Mouse (Mus musculus) cortical plate, adult 2 months (tissue): ENCODE measurements around the gene Olfr718-ps1. TPM values are rescaled to one million over a fixed set of nuclear protein-coding genes. Genes with fewer than 3 reads are reported as not detected.
"Not testable (repeated sequence)": the region's sequence is repeated elsewhere in the genome, so short reads cannot be mapped to it uniquely, and the experiment has no call there.

ENCODE experiments used
- H3K27ac ChIP-seq: fragments of 200-500 bp; 2 replicates; pipeline ENCODE4 v1.5.1; 2012; ENCODE audit warnings: low read length, control low read depth, inconsistent platforms; ENCODE audit not compliant: insufficient read depth
- H3K4me1 ChIP-seq: fragments of 200-500 bp; 2 replicates; pipeline ENCODE4 v1.6.1; 2011; ENCODE audit warnings: low read length; ENCODE audit not compliant: control insufficient read depth, insufficient read depth
- H3K4me3 ChIP-seq: fragments of 200-500 bp; 2 replicates; pipeline ENCODE4 v1.5.1; 2011; ENCODE audit warnings: mild to moderate bottlenecking, low read length, control low read depth; ENCODE audit not compliant: insufficient read depth
- CTCF ChIP-seq: fragments of 200-500 bp; IDR thresholded peaks from 2 replicates; pipeline ENCODE4 v1.5.1; 2011; ENCODE audit warnings: mild to moderate bottlenecking, control low read depth, low read length; ENCODE audit not compliant: insufficient read depth; ENCODE audit errors: extremely low read depth
- POLR2A ChIP-seq: fragments of 200-500 bp; IDR thresholded peaks from 2 replicates; pipeline ENCODE4 v1.6.1; 2011; ENCODE audit warnings: mild to moderate bottlenecking, low read length, control low read depth; ENCODE audit not compliant: insufficient read depth; ENCODE audit errors: extremely low read depth
- polyA plus RNA-seq: library from polyadenylated mRNA; depleted of rRNA; stranded (reverse); fragments of >200 nt; gene quantifications from 2 replicates; pipeline ENCODE4 v1.2.3, GENCODE M21; 2012

The Olfr718-ps1 gene
- polyA plus RNA-seq, 1 experiment, result not detected

GRCm38 (mm10) chr5:143165508-143166070, 18.2 kb upstream of the Olfr718-ps1 start:
- H3K27ac ChIP-seq, result no peak overlapping the region
- H3K4me1 ChIP-seq, result no peaks in the 10 kb centered on the region
- TF ChIP-seq CTCF (no peak), POLR2A (no peak)
- no peak overlapping the region for H3K4me3 ChIP-seq

- Histone ChIP-seq H3K4me1 (no peaks in the 10 kb centered on the region), H3K27ac (no peak overlapping the region), H3K4me3 (no peak overlapping the region)
- TF ChIP-seq CTCF (no peak), POLR2A (no peak)
Observed at GRCm38 (mm10) chr5:143155534-143155933, 8.2 kb upstream of the Olfr718-ps1 start.

GRCm38 (mm10) chr5:143153756-143154155, 6.4 kb upstream of the Olfr718-ps1 start:
- Histone ChIP-seq H3K4me3 (no peak overlapping the region), H3K4me1 (no peaks in the 10 kb centered on the region), H3K27ac (no peak overlapping the region)
- TF ChIP-seq CTCF (no peak), POLR2A (no peak)

DNA sequence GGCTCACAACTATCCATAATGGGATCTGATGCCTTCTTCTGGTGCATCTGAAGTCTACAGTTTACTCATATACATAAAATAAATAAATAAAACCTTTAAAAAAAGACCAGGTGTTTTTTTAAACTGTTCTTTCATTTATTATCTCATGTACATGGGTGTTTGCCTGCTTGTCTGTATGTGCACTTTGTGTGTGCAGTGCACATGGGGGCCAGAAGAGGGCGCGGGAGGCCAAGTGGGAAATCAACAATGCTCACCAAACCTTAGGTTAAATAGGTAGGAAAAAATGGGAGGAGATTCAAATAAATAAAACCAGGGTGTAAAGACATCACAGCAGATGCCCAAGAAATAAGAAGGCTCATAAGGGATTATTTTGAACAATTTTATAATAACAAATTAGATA, 2.7 kb upstream of the Olfr718-ps1 start:
- TF ChIP-seq POLR2A, result no peak
- no peak for TF ChIP-seq CTCF
- no peak overlapping the region for H3K27ac ChIP-seq
- no peak overlapping the region for H3K4me3 ChIP-seq
- H3K4me1 ChIP-seq, result no peaks in the 10 kb centered on the region

DNA sequence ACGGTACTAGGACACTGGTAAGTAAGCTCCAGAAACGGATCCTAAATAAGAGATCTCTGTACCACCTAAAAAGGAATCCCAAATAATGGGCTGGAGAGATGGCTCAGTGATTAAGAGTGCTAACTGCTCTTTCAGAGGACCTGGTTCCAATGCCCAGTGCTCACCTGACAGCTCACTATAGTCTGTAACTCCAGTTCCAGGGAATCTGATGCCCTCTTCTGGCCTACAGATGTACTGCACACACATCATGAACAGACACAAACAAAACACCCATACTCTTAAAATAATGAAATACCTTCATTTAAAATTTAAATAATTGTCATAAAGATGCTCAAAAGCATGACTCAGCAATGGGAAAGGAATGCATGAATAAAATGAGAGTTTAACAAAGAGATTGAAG, 2.2 kb upstream of the Olfr718-ps1 start:
- TF ChIP-seq CTCF (no peak), POLR2A (no peak)
- H3K4me1 ChIP-seq, result no peaks in the 10 kb centered on the region
- H3K27ac ChIP-seq, result no peak overlapping the region
- H3K4me3 ChIP-seq, result no peak overlapping the region

DNA sequence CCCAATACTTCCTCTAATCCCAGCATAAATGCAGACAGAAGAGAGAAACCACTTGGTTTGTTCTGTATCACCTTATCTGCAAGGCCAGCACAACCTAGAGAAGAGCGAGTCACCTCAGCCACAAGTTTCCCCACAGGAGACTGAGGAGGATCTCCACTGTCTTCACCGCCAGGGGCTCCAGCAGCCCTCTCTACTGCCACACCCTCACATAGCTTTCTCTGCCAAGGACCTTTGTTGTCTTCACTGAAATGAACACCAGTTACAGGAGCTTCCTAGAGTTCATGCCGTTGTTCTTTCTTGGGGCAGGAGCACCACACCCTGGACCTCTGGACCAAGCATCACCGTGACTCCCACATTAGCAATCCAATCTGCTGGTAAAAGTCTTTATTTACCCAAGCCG, 1.3 kb upstream of the Olfr718-ps1 start:
- H3K4me1 ChIP-seq, result no peaks in the 10 kb centered on the region
- no peak for TF ChIP-seq POLR2A
- no peak for TF ChIP-seq CTCF
- no peak overlapping the region for H3K27ac ChIP-seq
- no peak overlapping the region for H3K4me3 ChIP-seq

DNA sequence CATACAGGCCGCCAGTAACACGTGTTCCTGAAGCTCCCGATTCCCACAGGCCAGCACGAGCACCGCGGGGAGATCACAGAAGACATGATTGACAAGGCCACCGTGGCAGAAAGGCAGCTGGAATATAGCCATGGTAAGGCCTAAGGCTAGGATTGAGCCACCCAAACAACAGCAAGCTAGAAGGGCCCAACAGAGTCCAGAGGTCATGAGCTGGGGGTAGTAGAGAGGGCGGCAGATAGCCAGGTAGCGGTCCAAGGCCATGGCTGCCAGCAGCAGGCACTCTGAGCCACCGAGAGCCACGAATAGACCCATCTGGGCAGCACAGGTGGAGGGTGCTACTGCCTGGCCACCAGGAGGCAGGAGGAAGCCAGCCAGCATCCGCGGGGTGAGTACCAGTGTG, 9.8 kb downstream of the Olfr718-ps1 start:
- Histone ChIP-seq H3K27ac (no peak overlapping the region), H3K4me3 (no peak overlapping the region), H3K4me1 (no peaks in the 10 kb centered on the region)
- TF ChIP-seq CTCF (no peak), POLR2A (no peak)

DNA sequence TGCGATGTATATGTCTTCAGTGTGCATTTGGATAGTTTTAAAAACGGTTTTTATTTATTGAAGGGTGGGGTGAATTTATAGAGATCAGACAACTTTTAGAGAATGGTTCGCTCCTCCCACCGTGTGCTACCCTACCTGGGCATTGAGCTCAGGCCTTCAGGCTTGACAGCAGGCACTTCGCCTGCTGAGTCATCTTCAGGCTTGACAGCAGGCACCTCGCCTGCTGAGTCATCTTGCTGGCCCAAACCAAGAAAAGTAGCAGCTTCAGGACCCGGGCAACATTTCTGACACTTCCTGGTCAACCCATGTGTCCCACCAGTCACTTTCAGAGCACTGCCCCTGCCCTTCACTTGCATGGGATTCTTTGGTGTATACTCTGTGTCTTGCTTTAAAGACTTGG, 12.3 kb downstream of the Olfr718-ps1 start:
- H3K4me3 ChIP-seq, result no peak overlapping the region
- H3K27ac ChIP-seq, result no peak overlapping the region
- H3K4me1 ChIP-seq, result no peaks in the 10 kb centered on the region
- TF ChIP-seq POLR2A, result no peak
- TF ChIP-seq CTCF, result no peak

DNA sequence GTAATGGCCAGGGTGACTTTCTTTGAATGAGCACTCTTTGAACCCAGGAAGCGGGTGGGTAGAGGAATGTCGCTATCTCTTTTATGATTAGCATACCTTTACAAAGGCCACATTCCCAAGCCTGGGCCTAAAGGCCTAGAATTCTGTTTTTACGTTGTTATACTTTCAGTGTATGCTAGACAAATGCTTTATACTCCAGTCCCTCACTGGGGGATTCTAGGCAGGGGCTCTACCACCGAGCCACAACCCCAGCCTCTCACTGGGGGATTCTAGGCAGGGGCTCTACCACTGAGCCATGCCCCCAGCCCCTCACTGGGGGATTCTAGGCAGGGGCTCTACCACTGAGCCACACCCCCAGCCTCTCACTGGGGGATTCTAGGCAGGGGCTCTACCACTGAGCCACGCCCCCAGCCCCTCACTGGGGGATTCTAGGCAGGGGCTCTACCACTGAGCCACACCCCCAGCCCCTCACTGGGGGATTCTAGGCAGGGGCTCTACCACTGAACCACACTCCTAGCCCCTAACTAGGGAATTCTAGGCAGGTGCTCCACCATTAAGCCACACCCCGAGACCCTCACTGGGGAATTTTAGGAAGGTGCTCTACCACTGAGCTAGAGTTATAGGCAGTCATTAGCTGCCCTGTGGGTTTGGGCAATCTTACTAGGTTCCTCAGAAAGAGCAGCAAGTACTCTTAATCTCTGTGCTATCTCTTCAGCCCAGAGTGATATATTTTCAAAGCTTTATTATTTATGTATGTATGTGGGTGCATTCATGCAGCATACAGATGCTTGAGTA, 13.0 kb downstream of the Olfr718-ps1 start:
- not testable (repeated sequence) for H3K4me1 ChIP-seq, H3K4me3 ChIP-seq, H3K27ac ChIP-seq

DNA sequence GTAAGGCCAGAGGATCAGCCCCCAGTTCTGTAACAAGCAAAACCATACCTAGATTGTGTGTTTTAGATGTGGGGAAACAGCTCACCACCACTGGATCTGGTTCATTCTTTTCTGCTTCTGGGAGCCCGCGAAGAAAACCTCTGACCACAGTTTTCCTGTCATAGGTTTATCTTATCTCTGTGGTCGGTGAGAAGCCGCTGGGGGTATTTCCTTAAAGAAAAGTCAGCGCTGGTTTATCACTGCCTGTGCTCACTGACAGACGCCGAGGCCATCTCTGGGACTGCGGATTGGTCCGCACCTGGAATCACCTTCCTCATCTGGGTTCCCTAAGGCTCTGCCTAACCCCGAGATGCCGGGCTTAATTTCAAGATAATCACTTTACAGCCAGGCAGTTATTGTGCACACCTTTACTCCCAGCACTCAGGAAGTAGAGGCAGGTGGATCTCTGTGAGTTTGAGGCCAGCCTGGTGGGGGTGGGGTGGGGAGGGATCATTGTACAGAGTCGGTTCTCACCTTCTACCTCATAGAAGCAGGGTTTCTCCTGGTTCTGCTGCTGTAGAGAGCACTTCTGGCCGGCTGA, 14.4 kb downstream of the Olfr718-ps1 start:
- no peak overlapping the region for H3K4me3 ChIP-seq
- no peaks in the 10 kb centered on the region for H3K4me1 ChIP-seq
- TF ChIP-seq POLR2A (no peak), CTCF (no peak)
- no peak overlapping the region for H3K27ac ChIP-seq

- no peak overlapping the region for H3K27ac ChIP-seq
- no peak for TF ChIP-seq POLR2A
- TF ChIP-seq CTCF, result 0 out of 2 replicates have a peak, but pooled peaks have one; percentile 4
- peaks cover 2% of the 10 kb centered on the region for H3K4me1 ChIP-seq
- no peak overlapping the region for H3K4me3 ChIP-seq
Observed at GRCm38 (mm10) chr5:143130342-143130741, 17.0 kb downstream of the Olfr718-ps1 start.
